In the genomic region with DNA sequence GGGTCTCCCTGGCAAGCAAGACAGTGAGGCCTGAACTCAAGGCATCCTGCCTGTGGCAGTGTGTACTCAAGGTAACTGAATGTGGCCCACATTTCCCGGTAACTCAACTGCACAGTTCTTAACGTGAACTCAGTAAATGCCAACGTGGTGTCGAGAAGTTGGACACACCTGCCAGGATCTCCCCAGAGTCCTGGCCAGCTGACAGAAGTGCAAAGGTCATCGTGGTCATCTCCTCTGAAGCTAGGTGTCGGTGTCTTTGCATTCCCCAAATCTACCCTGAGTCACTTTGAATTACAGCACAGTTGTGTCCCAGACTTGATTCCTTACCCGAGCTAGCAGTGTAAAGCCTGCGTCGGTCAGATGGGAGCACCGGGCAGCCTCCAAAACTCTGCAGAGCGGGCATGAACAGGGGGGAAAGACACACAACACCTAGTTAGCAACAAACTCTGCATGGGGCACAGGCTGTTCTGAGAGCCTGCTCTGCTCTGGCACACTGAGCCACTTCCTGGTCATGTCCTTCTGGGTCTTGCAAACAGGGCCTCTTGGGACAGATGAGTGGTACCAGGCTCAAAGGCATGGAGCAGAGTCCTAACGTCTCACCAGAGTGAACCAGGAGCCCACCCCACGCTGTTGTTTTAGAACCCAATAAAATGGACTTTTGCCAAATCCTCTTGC, we compare ENCODE assay signal across 13 mouse cellular contexts.
"Had no signal": no experiment of that assay in that cellular context is flagged by ENCODE, and none has a peak within 500 bp of the region (broad histone marks: within the 10 kb centered on the region; RNA-seq: fewer than 3 reads in every experiment).

No protein-coding gene starts in this region.

- H3K27me3 ChIP-seq: limb, embryonic 15.5 days; liver, embryonic 13.5 days; midbrain, embryonic 12.5 days; neural tube, embryonic 13.5 days; stomach, embryonic 15.5 days had no signal

- DNase-seq: layer of hippocampus, adult 9-11 months; layer of hippocampus, postnatal 36 days; liver, embryonic 13.5 days; lung, adult 18-20 months; right cerebral cortex, postnatal 14 days; thymus, adult 2 months; thymus, postnatal 36 days had no signal

- H3K4me1 ChIP-seq: midbrain, embryonic 12.5 days; stomach, embryonic 15.5 days had no signal

- H3K9ac ChIP-seq: limb, embryonic 15.5 days; liver, embryonic 13.5 days; midbrain, embryonic 12.5 days; neural tube, embryonic 13.5 days; stomach, embryonic 15.5 days had no signal

- H3K9me3 ChIP-seq: limb, embryonic 15.5 days; liver, embryonic 13.5 days; midbrain, embryonic 12.5 days; neural tube, embryonic 13.5 days; stomach, embryonic 15.5 days had no signal

- H3K36me3 ChIP-seq: midbrain, embryonic 12.5 days; stomach, embryonic 15.5 days had no signal

- H3K4me3 ChIP-seq: limb, embryonic 15.5 days; liver, embryonic 13.5 days; midbrain, embryonic 12.5 days; neural tube, embryonic 13.5 days; stomach, embryonic 15.5 days had no signal

- H3K27ac ChIP-seq: kidney, postnatal 0 days; limb, embryonic 15.5 days; liver, embryonic 13.5 days; midbrain, embryonic 12.5 days; neural tube, embryonic 13.5 days; stomach, embryonic 15.5 days had no signal

- ATAC-seq: midbrain, embryonic 16.5 days had no signal

- H3K4me2 ChIP-seq: limb, embryonic 15.5 days; liver, embryonic 13.5 days; midbrain, embryonic 12.5 days; neural tube, embryonic 13.5 days; stomach, embryonic 15.5 days had no signal
